Mouse (Mus musculus): ENCODE data around the gene Fam83g. TPM values are rescaled to one million over a fixed set of nuclear protein-coding genes. Genes with fewer than 3 reads are reported as not detected.

Fam83g gene
- polyA plus RNA-seq, 1 experiment from 2014 or later, result 6.6 TPM

- 86% methylated on average over 5 of the region's 5 CpGs for WGBS (ENCODE audit: insufficient replicate concordance)
- no peak overlapping the region for H3K4me3 ChIP-seq (replicated peaks)
- ATAC-seq (ENCODE audit: insufficient read depth), result no peak
Measured at GRCm38 (mm10) chr11:61702494-61702893, 18.6 kb downstream of the Fam83g start.

DNA sequence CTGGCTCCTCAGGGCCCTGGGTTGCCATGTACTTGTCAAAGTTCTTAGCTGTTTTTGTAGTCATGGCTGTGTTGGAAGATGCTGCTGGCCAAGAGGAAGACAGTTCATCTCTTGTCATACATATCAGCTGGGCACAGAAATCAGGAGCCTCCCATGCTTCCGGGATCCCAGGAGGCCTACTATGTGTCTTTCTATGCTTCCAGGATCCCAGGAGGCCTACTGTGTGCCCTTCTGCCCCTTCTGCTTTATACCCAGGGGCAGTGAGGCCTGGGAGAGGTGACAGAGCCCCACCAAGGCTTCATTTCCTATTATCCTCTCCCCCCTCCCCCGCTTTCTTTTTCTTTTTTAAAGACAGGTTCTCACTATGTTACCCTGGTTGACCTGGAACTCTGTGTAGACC is 21.7 kb downstream of the Fam83g start:
- no peaks in the 10 kb centered on the region for H3K9me3 ChIP-seq (replicated peaks)
- H3K27me3 ChIP-seq, result 0 out of 2 replicates have a peak, but pooled peaks cover 6% of the 10 kb centered on the region
- no peak overlapping the region for H3K4me3 ChIP-seq (replicated peaks)
- H3K4me1 ChIP-seq (replicated peaks), result no peaks in the 10 kb centered on the region
- WGBS (ENCODE audit: insufficient replicate concordance), result 93% methylated on average over 2 of the region's 2 CpGs
- H3K9ac ChIP-seq, result no peak overlapping the region
- H3K27ac ChIP-seq (replicated peaks), result no peak overlapping the region
- ATAC-seq (ENCODE audit: insufficient read depth), result no peak
- H3K36me3 ChIP-seq (replicated peaks), result peaks cover 39% of the 10 kb centered on the region
- H3K4me2 ChIP-seq, result no peak overlapping the region

More at GRCm38 (mm10) chr11:61702494-61702893, 18.6 kb downstream of the Fam83g start:
- Histone ChIP-seq H3K4me1 (replicated peaks) (no peaks in the 10 kb centered on the region), H3K9me3 (replicated peaks) (no peaks in the 10 kb centered on the region), H3K27ac (replicated peaks) (no peak overlapping the region), H3K4me2 (no peak overlapping the region), H3K27me3 (no peaks in the 10 kb centered on the region), H3K36me3 (replicated peaks) (peaks cover 50% of the 10 kb centered on the region), H3K9ac (no peak overlapping the region)

DNA sequence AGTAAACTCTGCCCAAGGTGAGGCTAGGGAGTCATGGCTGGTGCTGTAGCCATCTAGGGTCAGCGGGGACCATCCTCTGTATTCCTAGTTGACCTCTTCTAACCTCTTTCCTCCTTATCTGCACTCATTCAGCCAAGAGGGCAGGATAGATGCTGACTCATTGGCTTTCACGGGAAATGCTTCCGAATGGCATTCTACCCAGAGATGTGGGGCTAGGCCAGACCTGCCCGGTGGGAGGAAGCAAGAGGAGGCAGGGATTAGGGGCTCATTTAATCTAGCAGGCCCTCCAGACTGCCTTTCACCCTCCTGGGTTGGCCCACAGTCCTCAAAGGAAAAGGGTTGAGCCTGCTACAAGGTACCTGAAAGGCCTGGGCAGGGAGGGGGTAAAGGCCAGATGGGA is 22.3 kb downstream of the Fam83g start:
- Histone ChIP-seq H3K27ac (replicated peaks) (no peak overlapping the region), H3K27me3 (0 out of 2 replicates have a peak, but pooled peaks cover 7% of the 10 kb centered on the region), H3K36me3 (replicated peaks) (peaks cover 35% of the 10 kb centered on the region), H3K9me3 (replicated peaks) (no peaks in the 10 kb centered on the region), H3K4me2 (no peak overlapping the region), H3K4me3 (replicated peaks) (no peak overlapping the region), H3K9ac (no peak overlapping the region), H3K4me1 (replicated peaks) (no peaks in the 10 kb centered on the region)
- ATAC-seq (ENCODE audit: insufficient read depth), result no peak
- 40% methylated on average over 4 of the region's 4 CpGs for WGBS (ENCODE audit: insufficient replicate concordance)

DNA sequence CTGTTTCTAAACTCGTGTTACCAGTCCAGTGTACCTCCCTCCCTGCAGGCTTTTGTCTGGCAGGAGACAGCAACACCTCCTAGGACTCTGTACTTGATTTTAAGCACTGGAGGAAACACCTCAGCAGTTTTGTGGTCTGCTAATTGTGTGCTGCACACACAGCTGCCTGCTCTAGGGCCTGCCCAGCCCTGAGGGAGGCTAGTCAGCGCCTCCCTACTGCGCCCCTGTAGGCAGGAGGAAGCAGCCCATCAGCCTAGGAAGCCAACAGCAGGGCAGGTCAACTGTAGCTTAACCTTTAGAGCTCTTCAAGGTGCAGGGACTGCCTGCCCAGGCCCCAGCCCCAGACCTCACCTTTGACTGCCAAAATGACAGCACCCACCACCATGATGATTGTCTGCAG is 25.0 kb downstream of the Fam83g start:
- H3K4me2 ChIP-seq, result no peak overlapping the region
- WGBS (ENCODE audit: insufficient replicate concordance), result 60% methylated on average over 3 of the region's 3 CpGs
- no peaks in the 10 kb centered on the region for H3K9me3 ChIP-seq (replicated peaks)
- no peak overlapping the region for H3K4me3 ChIP-seq (replicated peaks)
- H3K36me3 ChIP-seq (replicated peaks), result peaks cover 10% of the 10 kb centered on the region
- no peak overlapping the region for H3K27ac ChIP-seq (replicated peaks)
- 0 out of 2 replicates have a peak, but pooled peaks have one; percentile 6 for ATAC-seq (ENCODE audit: insufficient read depth)
- peaks cover 7% of the 10 kb centered on the region; the same call in 1 of the 2 replicates for H3K27me3 ChIP-seq
- H3K9ac ChIP-seq, result no peak overlapping the region
- no peaks in the 10 kb centered on the region for H3K4me1 ChIP-seq (replicated peaks)

- Histone ChIP-seq H3K9ac (no peak overlapping the region), H3K4me2 (no peak overlapping the region), H3K36me3 (replicated peaks) (no peaks in the 10 kb centered on the region), H3K27me3 (peaks cover 11% of the 10 kb centered on the region; the same call in 1 of the 2 replicates), H3K4me1 (replicated peaks) (0 out of 2 replicates have a peak, but pooled peaks cover 8% of the 10 kb centered on the region), H3K27ac (replicated peaks) (no peak overlapping the region), H3K4me3 (replicated peaks) (no peak overlapping the region), H3K9me3 (replicated peaks) (no peaks in the 10 kb centered on the region)
- ATAC-seq (ENCODE audit: insufficient read depth), result no peak
- WGBS (ENCODE audit: insufficient replicate concordance), result 55% methylated on average over 15 of the region's 15 CpGs
Measured at GRCm38 (mm10) chr11:61713157-61713855, 29.4 kb downstream of the Fam83g start.

DNA sequence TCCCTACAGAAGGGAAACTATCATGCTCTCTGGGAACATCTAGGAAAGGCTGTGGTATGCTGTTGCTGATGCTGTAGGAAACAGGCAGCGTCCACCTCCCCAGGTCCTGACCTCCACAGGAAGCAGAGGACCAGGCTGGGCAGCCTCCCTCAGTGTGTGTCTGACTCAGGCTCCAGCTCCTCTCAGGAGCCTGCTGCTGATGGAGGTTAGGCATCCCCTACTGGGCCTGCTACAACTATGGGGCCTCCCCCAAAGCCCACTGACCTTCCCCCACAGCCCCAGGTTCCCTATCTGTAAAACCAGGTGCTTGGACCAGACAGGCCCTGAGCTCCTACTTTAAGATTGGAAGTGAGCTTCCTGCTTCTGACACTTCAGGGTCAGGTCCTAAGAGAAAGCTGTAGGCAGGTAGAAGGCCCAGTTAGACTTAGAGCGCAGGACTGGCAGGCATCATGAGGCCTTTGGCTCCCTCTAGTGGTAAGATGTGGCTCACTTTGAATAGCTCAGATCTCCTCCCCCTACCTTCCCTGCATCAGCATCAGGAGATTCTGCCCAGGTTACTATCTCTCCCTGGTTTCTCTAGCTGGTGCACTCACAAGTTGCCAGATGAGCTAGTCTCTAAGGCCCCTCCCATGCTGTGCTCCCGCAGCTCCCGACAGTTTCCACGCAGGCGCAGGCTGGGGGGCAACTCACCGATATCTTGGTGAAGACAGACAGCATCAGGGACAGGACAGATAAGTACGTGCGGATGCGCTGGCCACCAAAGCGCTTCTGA is 30.6 kb downstream of the Fam83g start:
- H3K4me2 ChIP-seq, result no peak overlapping the region
- no peak overlapping the region for H3K4me3 ChIP-seq (replicated peaks)
- no peaks in the 10 kb centered on the region for H3K36me3 ChIP-seq (replicated peaks)
- H3K4me1 ChIP-seq (replicated peaks), result 0 out of 2 replicates have a peak, but pooled peaks cover 8% of the 10 kb centered on the region
- H3K9ac ChIP-seq, result no peak overlapping the region
- H3K27ac ChIP-seq (replicated peaks), result no peak overlapping the region
- H3K9me3 ChIP-seq (replicated peaks), result no peaks in the 10 kb centered on the region
- peak; percentile 71 for ATAC-seq (ENCODE audit: insufficient read depth)
- 25% methylated on average over 11 of the region's 11 CpGs for WGBS (ENCODE audit: insufficient replicate concordance)
- peaks cover 11% of the 10 kb centered on the region; the same call in 1 of the 2 replicates for H3K27me3 ChIP-seq

- no peaks in the 10 kb centered on the region for H3K36me3 ChIP-seq (replicated peaks)
- WGBS (ENCODE audit: insufficient replicate concordance), result 41% methylated on average over 6 of the region's 6 CpGs
- no peaks in the 10 kb centered on the region for H3K9me3 ChIP-seq (replicated peaks)
- no peak overlapping the region for H3K4me2 ChIP-seq
- no peak overlapping the region for H3K4me3 ChIP-seq (replicated peaks)
- no peak overlapping the region for H3K27ac ChIP-seq (replicated peaks)
- 0 out of 2 replicates have a peak, but pooled peaks cover 8% of the 10 kb centered on the region for H3K4me1 ChIP-seq (replicated peaks)
- ATAC-seq (ENCODE audit: insufficient read depth), result no peak
- peaks cover 14% of the 10 kb centered on the region for H3K27me3 ChIP-seq
- no peak overlapping the region for H3K9ac ChIP-seq
Measured at GRCm38 (mm10) chr11:61715130-61715529, 31.2 kb downstream of the Fam83g start.

- H3K27me3 ChIP-seq, result peaks cover 14% of the 10 kb centered on the region
- H3K27ac ChIP-seq (replicated peaks), result no peak overlapping the region
- WGBS (ENCODE audit: insufficient replicate concordance), result 54% methylated on average over 5 of the region's 5 CpGs
- H3K9me3 ChIP-seq (replicated peaks), result no peaks in the 10 kb centered on the region
- no peak overlapping the region for H3K4me3 ChIP-seq (replicated peaks)
- ATAC-seq (ENCODE audit: insufficient read depth), result no peak
- 0 out of 2 replicates have a peak, but pooled peaks cover 8% of the 10 kb centered on the region for H3K4me1 ChIP-seq (replicated peaks)
- no peak overlapping the region for H3K4me2 ChIP-seq
- H3K36me3 ChIP-seq (replicated peaks), result no peaks in the 10 kb centered on the region
- no peak overlapping the region for H3K9ac ChIP-seq
Measured at GRCm38 (mm10) chr11:61717990-61718389, 34.1 kb downstream of the Fam83g start.

GRCm38 (mm10) chr11:61719387-61719786 is 35.5 kb downstream of the Fam83g start:
- 53% methylated on average over 3 of the region's 3 CpGs for WGBS (ENCODE audit: insufficient replicate concordance)

DNA sequence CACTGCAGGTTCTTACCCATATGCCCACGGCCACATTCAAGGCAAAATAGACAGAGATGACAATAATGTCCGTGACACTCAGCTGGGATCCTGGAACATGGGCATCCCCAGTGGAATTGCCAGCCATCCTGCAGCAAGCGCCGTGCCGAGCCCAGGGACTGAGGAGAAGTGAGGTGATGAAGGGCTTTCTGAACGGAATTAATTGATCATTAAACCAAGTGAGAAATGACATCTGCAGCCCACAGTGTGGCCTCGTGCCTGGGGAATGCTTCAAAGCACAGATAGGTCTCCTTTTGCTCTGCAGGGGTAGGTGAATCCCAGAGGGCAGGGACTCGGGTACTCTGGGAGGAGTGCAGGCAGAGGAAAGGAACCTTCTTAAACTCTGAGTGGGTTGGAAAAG is 35.9 kb downstream of the Fam83g start:
- Histone ChIP-seq H3K9ac (no peak overlapping the region), H3K9me3 (replicated peaks) (no peaks in the 10 kb centered on the region), H3K36me3 (replicated peaks) (no peaks in the 10 kb centered on the region), H3K4me3 (replicated peaks) (no peak overlapping the region), H3K27me3 (peaks cover 14% of the 10 kb centered on the region), H3K27ac (replicated peaks) (no peak overlapping the region), H3K4me1 (replicated peaks) (0 out of 2 replicates have a peak, but pooled peaks cover 6% of the 10 kb centered on the region), H3K4me2 (no peak overlapping the region)
- ATAC-seq (ENCODE audit: insufficient read depth), result no peak
- 54% methylated on average over 8 of the region's 8 CpGs for WGBS (ENCODE audit: insufficient replicate concordance)

More at GRCm38 (mm10) chr11:61719387-61719786, 35.5 kb downstream of the Fam83g start:
- Histone ChIP-seq H3K9me3 (replicated peaks) (no peaks in the 10 kb centered on the region), H3K9ac (no peak overlapping the region), H3K4me1 (replicated peaks) (0 out of 2 replicates have a peak, but pooled peaks cover 8% of the 10 kb centered on the region), H3K4me3 (replicated peaks) (no peak overlapping the region), H3K4me2 (no peak overlapping the region), H3K27ac (replicated peaks) (no peak overlapping the region), H3K36me3 (replicated peaks) (no peaks in the 10 kb centered on the region), H3K27me3 (peaks cover 14% of the 10 kb centered on the region)
- ATAC-seq (ENCODE audit: insufficient read depth), result no peak

- no peaks in the 10 kb centered on the region for H3K9me3 ChIP-seq (replicated peaks)
- no peak for ATAC-seq (ENCODE audit: insufficient read depth)
- no peak within 1 kb of the TSS for H3K4me2 ChIP-seq
- no peak within 1 kb of the TSS for H3K4me3 ChIP-seq (replicated peaks)
- no peak within 1 kb of the TSS for H3K27ac ChIP-seq (replicated peaks)
- WGBS (ENCODE audit: insufficient replicate concordance), result 53% methylated on average over 3 of the region's 3 CpGs
- H3K9ac ChIP-seq, result no peak within 1 kb of the TSS
- H3K4me1 ChIP-seq (replicated peaks), result no peaks in the 10 kb centered on the region
- H3K36me3 ChIP-seq (replicated peaks), result no peaks in the 10 kb centered on the region
- H3K27me3 ChIP-seq, result peaks cover 10% of the 10 kb centered on the region; the same call in 1 of the 2 replicates
Measured at GRCm38 (mm10) chr11:61720636-61721035, 36.7 kb downstream of the Fam83g start, which contains the start of gene Slc5a10. Gene Slc5a10 (minus strand): TSS chr11:61720826.

All from liver, embryonic 15.5 days (tissue).